Mouse (Mus musculus) testis, adult 2 months (tissue): ENCODE measurements around the gene Tbx10.

ENCODE experiments used
- CTCF ChIP-seq: fragments of 200-500 bp; IDR thresholded peaks from 2 replicates; pipeline ENCODE4 v1.5.1; 2012; ENCODE audit warnings: low read depth, mild to moderate bottlenecking, inconsistent platforms, low read length, moderate library complexity; ENCODE audit not compliant: control insufficient read depth, insufficient read depth, insufficient replicate concordance
- POLR2A ChIP-seq: fragments of 200-500 bp; IDR thresholded peaks from 2 replicates; pipeline ENCODE4 v1.6.1; 2012; ENCODE audit warnings: low read depth, mild to moderate bottlenecking, inconsistent platforms, low read length, moderate library complexity; ENCODE audit not compliant: control insufficient read depth

GRCm38 (mm10) chr19:3962469-3962868 is 30.1 kb upstream of the Tbx10 start:
- peak; percentile 15; the same call in 1 of the 2 replicates for TF ChIP-seq CTCF
- no peak for TF ChIP-seq POLR2A
